In the genomic region with DNA sequence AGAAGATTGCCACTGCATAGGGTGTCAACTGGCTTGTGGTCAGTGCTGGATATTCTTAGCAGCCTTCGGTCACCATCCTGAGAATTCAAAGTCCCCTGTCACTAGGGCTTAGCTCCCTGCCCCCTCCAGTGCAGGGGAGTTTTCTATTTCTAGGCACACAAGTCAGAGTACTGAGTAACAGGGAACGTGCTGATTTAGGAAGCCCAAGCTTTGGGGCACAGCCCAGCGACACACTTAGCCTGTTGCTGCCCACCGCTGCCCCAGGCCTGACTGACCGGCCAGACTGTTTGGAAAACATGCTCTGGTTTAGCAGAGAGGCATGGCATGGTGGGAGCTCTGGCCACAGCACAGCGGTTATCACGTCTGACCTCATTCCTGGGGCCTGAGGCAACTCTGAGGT, we compare ENCODE assay signal across 22 mouse cellular contexts. TPM values are rescaled to one million over a fixed set of nuclear protein-coding genes. Genes with fewer than 3 reads are reported as not detected.
DNase-seq lines count a peak whose midpoint lies in the region; ATAC-seq lines count a peak whose summit lies in the region.
"Had no signal": no experiment of that assay in that cellular context is flagged by ENCODE, and none has a peak within 500 bp of the region (broad histone marks: within the 10 kb centered on the region; RNA-seq: fewer than 3 reads in every experiment).

No protein-coding gene starts in this region.

- ATAC-seq in heart, embryonic 15.5 days (replicated peaks; ENCODE audit: insufficient number of reproducible peaks, insufficient read depth, low FRiP score, low read depth), result peak; percentile 90
- ATAC-seq: forebrain, embryonic 15.5 days; hindbrain, postnatal 0 days; intestine, postnatal 0 days; lung, postnatal 0 days; midbrain, embryonic 15.5 days had no signal

- H3K36me3 ChIP-seq in heart, embryonic 15.5 days, result no peaks in the 10 kb centered on the region
- H3K36me3 ChIP-seq: embryonic facial prominence, embryonic 13.5 days; forebrain, embryonic 15.5 days; kidney, embryonic 15.5 days; limb, embryonic 13.5 days; midbrain, embryonic 15.5 days; neural tube, embryonic 15.5 days had no signal

- intact Hi-C loops in gastrocnemius, postnatal 14 days (cut with DNase I; ENCODE audit: low total_unique reads), result no loop called here

- WGBS in heart, embryonic 15.5 days, result 50% methylated on average over 7 of the region's 7 CpGs

- H3K9me3 ChIP-seq in heart, embryonic 15.5 days (replicated peaks), result no peaks in the 10 kb centered on the region
- H3K9me3 ChIP-seq: embryonic facial prominence, embryonic 13.5 days; forebrain, embryonic 15.5 days; kidney, embryonic 15.5 days; limb, embryonic 13.5 days; midbrain, embryonic 15.5 days; neural tube, embryonic 15.5 days had no signal

- peak overlapping the region; percentile 85 for H3K27ac ChIP-seq in heart, embryonic 15.5 days
- H3K27ac ChIP-seq: embryonic facial prominence, embryonic 13.5 days; forebrain, embryonic 15.5 days; hindbrain, postnatal 0 days; kidney, embryonic 15.5 days; limb, embryonic 13.5 days; liver, embryonic 14.5 days; midbrain, embryonic 15.5 days; neural tube, embryonic 15.5 days had no signal

- H3K4me2 ChIP-seq in heart, embryonic 15.5 days, result no peak overlapping the region
- H3K4me2 ChIP-seq: embryonic facial prominence, embryonic 13.5 days; forebrain, embryonic 15.5 days; kidney, embryonic 15.5 days; limb, embryonic 13.5 days; midbrain, embryonic 15.5 days; neural tube, embryonic 15.5 days had no signal

- DNase-seq in gastrocnemius, postnatal 14 days, result peak; percentile 38
- no peak for DNase-seq in gastrocnemius, postnatal 4 days (ENCODE audit: low spot score in 2 of 2)
- DNase-seq in 416B (ENCODE audit: low read depth), result peak; percentile 56
- DNase-seq in gastrocnemius, postnatal 25 days, result peak; percentile 59
- no peak for DNase-seq in spleen, postnatal 4 days (ENCODE audit: low spot score in 2 of 2)
- DNase-seq in lung, adult 18-20 months, result no peak
- DNase-seq in adrenal gland, adult 2 months, result no peak
- DNase-seq: adrenal gland, adult 8-10 months; B cell, adult 2 months; cerebellum, adult 9-11 months; right cerebral cortex, postnatal 25 days had no signal

- H3K27me3 ChIP-seq in heart, embryonic 15.5 days, result no peaks in the 10 kb centered on the region
- H3K27me3 ChIP-seq: forebrain, embryonic 15.5 days; midbrain, embryonic 15.5 days; neural tube, embryonic 15.5 days had no signal

- no peak overlapping the region for H3K4me3 ChIP-seq in heart, embryonic 15.5 days
- H3K4me3 ChIP-seq: embryonic facial prominence, embryonic 13.5 days; forebrain, embryonic 15.5 days; kidney, embryonic 15.5 days; limb, embryonic 13.5 days; midbrain, embryonic 15.5 days; neural tube, embryonic 15.5 days had no signal

- peaks cover 7% of the 10 kb centered on the region for H3K4me1 ChIP-seq in heart, embryonic 15.5 days (replicated peaks)
- H3K4me1 ChIP-seq: embryonic facial prominence, embryonic 13.5 days; forebrain, embryonic 15.5 days; kidney, embryonic 15.5 days; limb, embryonic 13.5 days; midbrain, embryonic 15.5 days; neural tube, embryonic 15.5 days had no signal

- H3K9ac ChIP-seq in heart, embryonic 15.5 days, result no peak overlapping the region
- H3K9ac ChIP-seq: embryonic facial prominence, embryonic 13.5 days; forebrain, embryonic 15.5 days; kidney, embryonic 15.5 days; limb, embryonic 13.5 days; liver, embryonic 14.5 days; midbrain, embryonic 15.5 days; neural tube, embryonic 15.5 days had no signal

RNA-seq across cellular contexts. Expression of a gene that starts 54.8 kb away (rescaled TPM):
- 10 to 100 TPM; 14.7 to 20.1 TPM for total RNA-seq in gastrocnemius, postnatal 14 days (2021)
- total RNA-seq in gastrocnemius, postnatal 4 days (2021), result 10 to 100 TPM; 38.1 to 38.7 TPM
- 10 to 100 TPM; 10.1 to 13.7 TPM for total RNA-seq in gastrocnemius, postnatal 25 days (2021)
- 11.7 and 14.9 TPM in 2 replicates for polyA plus RNA-seq in heart, embryonic 15.5 days (2015; fragmentation: Nextera tagmentation; extraction: Ambion mirVana)
- total RNA-seq in adrenal gland, adult 2 months (2021), result 10 to 100 TPM; 11.8 to 16.9 TPM
- 7.5 and 9.3 TPM in 2 replicates for polyA plus RNA-seq in adrenal gland, adult 2 months (2012; rRNA removed)

Comparison
In these comparisons a context has a peak if more than half of its experiments do, and no peak if none do; other contexts are left out.
1. DNase-seq: peak in gastrocnemius, postnatal 14 days (single experiment), 416B (single experiment) and gastrocnemius, postnatal 25 days (single experiment); none in gastrocnemius, postnatal 4 days (0 of 2), spleen, postnatal 4 days (0 of 2), lung, adult 18-20 months (0 of 2) and adrenal gland, adult 2 months (single experiment).